Mouse (Mus musculus): ENCODE measurements around the gene Fam126a.

DNA sequence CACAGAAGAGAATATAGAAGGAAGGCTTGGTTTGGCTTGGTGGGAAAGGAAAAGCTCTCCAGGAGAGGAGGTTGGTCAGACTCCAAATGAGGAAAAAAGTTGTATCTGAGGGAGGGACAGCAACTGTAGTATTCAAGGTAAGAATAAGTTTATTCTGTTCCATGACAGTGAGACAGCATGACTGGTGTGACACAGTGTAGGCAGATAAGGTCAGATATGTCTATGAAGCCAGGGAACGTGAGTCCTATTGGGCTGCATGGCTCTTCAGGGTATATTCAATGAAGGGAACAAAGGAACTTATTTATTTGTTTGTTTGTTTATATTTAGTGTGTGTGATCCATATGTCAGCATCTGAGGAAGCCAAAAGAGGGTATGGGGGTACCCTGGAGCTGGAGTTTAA lies 113.2 kb downstream of the Fam126a start:
- TF ChIP-seq CTCF (IDR thresholded peaks at IDR 0.05; ENCODE audit: borderline replicate concordance, insufficient read depth, low read length), result no peak
- no peak for TF ChIP-seq POLR2A (IDR thresholded peaks at IDR 0.05; ENCODE audit: low read depth, low read length)
